Mouse (Mus musculus) liver, embryonic 12.5 days (tissue): ENCODE results near the gene Gm10378. TPM values are rescaled to one million over a fixed set of nuclear protein-coding genes. Genes with fewer than 3 reads are reported as not detected.
"Not testable (repeated sequence)": the region's sequence is repeated elsewhere in the genome, so short reads cannot be mapped to it uniquely, and the experiment has no call there.

Experiments
- ATAC-seq: fragments of 200-750 bp; cut with Nextera tagmentation; 2 replicates; pipeline ENCODE4 v1.8.0; 2017; ENCODE audit warnings: moderate number of reproducible peaks, mild to moderate bottlenecking, moderate library complexity
- H3K27ac ChIP-seq: fragments of 300-500 bp; sonication (generic); 2 replicates; pipeline ENCODE4 v1.5.1; 2016; ENCODE audit warnings: mild to moderate bottlenecking
- H3K27me3 ChIP-seq: fragments of 300-500 bp; sonication (generic); replicated peaks from 2 replicates; pipeline ENCODE4 v1.6.1; 2016; ENCODE audit warnings: mild to moderate bottlenecking, moderate library complexity
- H3K36me3 ChIP-seq: fragments of 300-500 bp; sonication (generic); 2 replicates; pipeline ENCODE4 v1.6.1; 2016; ENCODE audit warnings: mild to moderate bottlenecking, moderate library complexity
- H3K4me1 ChIP-seq: fragments of 300-500 bp; sonication (generic); 2 replicates; pipeline ENCODE4 v1.6.1; 2016
- H3K4me2 ChIP-seq: fragments of 300-500 bp; sonication (generic); 2 replicates; pipeline ENCODE4 v1.6.1; 2016; ENCODE audit warnings: mild to moderate bottlenecking, moderate library complexity
- H3K4me3 ChIP-seq: fragments of 300-500 bp; sonication (generic); 2 replicates; pipeline ENCODE4 v1.5.1; 2016; ENCODE audit warnings: mild to moderate bottlenecking, moderate library complexity
- H3K9ac ChIP-seq: fragments of 300-500 bp; sonication (generic); 2 replicates; pipeline ENCODE4 v1.6.1; 2016; ENCODE audit warnings: mild to moderate bottlenecking, moderate library complexity
- H3K9me3 ChIP-seq: fragments of 300-500 bp; sonication (generic); replicated peaks from 2 replicates; pipeline ENCODE4 v1.6.1; 2016; ENCODE audit warnings: mild to moderate bottlenecking, moderate library complexity
- WGBS: fragments of 180-500 bp; shearing (Covaris S2); methylation state at CpG from one replicate; pipeline ENCODE4 v1.1.7; 2016; ENCODE audit not compliant: insufficient replicate concordance; 5-methylcytosine and 5-hydroxymethylcytosine counted together
- microRNA-seq: library from miRNA; unstranded; fragments of <30 nt; microRNA quantifications from one replicate; pipeline ENCODE4, GENCODE M21; 2017
- polyA plus RNA-seq: library from polyadenylated mRNA; unstranded; fragments of >200 nt; fragmentation: Nextera tagmentation; extraction: Ambion mirVana; gene quantifications from 2 replicates; pipeline ENCODE4 v1.2.1, GENCODE M21; 2016

Gm10378 gene
- polyA plus RNA-seq, result not detected in 2 replicates

DNA sequence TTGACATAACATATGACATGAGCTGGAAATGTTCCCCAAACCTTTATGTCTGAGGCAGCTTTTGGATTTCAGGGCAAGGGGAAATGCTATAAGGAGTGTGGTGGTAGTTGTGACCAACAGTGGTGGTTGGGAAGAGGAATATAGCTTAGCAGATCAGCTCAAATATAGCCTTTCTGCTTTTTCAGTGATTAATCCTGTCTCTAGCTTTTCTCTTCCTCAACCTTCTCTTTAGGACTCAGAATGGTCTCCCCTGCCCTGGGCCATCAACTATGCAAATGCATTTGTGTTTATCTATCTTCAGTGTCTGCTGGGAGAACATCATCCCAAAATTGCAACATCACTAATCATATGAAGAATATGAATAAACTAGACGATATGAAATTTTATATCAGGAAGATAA lies at the start of gene Gm10378:
Gm10378 (plus strand) TSS at position 301 of the 400 bp plus-strand sequence.
- H3K4me3 ChIP-seq, H3K9me3 ChIP-seq, H3K36me3 ChIP-seq, H3K4me2 ChIP-seq, H3K27me3 ChIP-seq, ATAC-seq, H3K4me1 ChIP-seq, H3K9ac ChIP-seq, H3K27ac ChIP-seq: not testable (repeated sequence)
- no CpG with 5 or more reads among the region's 1 CpGs for WGBS

DNA sequence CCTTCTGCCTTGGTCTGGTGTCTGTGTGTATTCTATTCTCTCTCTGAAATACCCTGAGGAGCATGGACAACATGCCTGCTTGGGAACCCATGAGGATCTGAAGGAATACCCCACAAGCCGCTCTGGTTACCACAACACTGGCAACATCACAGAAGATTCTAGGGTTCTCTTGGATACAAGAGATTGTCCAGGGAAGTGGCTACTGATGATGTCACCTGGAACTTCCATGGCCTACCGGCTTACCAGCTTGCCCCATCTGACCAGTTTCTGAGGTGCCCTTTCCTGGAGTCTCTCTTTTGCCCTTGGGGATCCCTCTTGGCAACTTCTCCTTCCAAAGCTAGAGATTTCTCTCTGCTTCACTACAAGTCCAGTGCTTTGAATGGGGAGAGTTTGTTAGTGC lies 13.9 kb upstream of the Gm10378 start, which contains the start of gene Gm3633:
Gm3633 (minus strand) TSS at position 101 of the 400 bp plus-strand sequence.
- not testable (repeated sequence) for ATAC-seq, H3K4me1 ChIP-seq, H3K4me2 ChIP-seq, H3K4me3 ChIP-seq, H3K9me3 ChIP-seq, H3K9ac ChIP-seq, H3K36me3 ChIP-seq, H3K27me3 ChIP-seq, H3K27ac ChIP-seq
- WGBS, result 86% methylated on average over 1 of the region's 2 CpGs

Small RNA genes lying within 50 kb of the gene (microRNA-seq; reads per million reads assigned to microRNA genes)
- not detected for gene Gm23620
- gene Gm25228, result not detected

Other genes starting within 250 kb of the Gm10378 start
- not detected in 2 replicates for gene Gm8005, start 216.3 kb upstream of the Gm10378 start, polyA plus RNA-seq
- not detected in 2 replicates for gene Gm8011, start 192.1 kb upstream of the Gm10378 start, polyA plus RNA-seq
- gene Gm8020, start 153.6 kb upstream of the Gm10378 start, polyA plus RNA-seq, result not detected in 2 replicates
- gene Gm8024, start 131.7 kb upstream of the Gm10378 start, polyA plus RNA-seq, result not detected in 2 replicates
- not detected in 2 replicates for gene Gm17124, start 56.1 kb upstream of the Gm10378 start, polyA plus RNA-seq
- gene Gm3633, start 14.0 kb upstream of the Gm10378 start, polyA plus RNA-seq, result not detected in 2 replicates
- gene Gm3015, start 112.9 kb downstream of the Gm10378 start, polyA plus RNA-seq, result not detected in 2 replicates
- gene Gm10377, start 142.0 kb downstream of the Gm10378 start, polyA plus RNA-seq, result not detected in 2 replicates
- gene Gm21977, start 197.5 kb downstream of the Gm10378 start, polyA plus RNA-seq, result not detected in 2 replicates